ENCODE assay signal across 8 mouse cellular contexts in genomic region chr5:30667686-30668085, GRCm38 (mm10). TPM values are rescaled to one million over a fixed set of nuclear protein-coding genes. Genes with fewer than 3 reads are reported as not detected.
DNase-seq lines count a peak whose midpoint lies in the region; ATAC-seq and TF ChIP-seq lines count a peak whose summit lies in the region.

No protein-coding gene starts in this region.

- TF ChIP-seq CTCF in G1E (IDR thresholded peaks at IDR 0.05; ENCODE audit: low read depth, low read length) = no peak

- H3K4me2 ChIP-seq in heart, embryonic 13.5 days = peak overlapping the region; percentile 74
- H3K4me2 ChIP-seq in hindbrain, embryonic 12.5 days (replicated peaks) = peak overlapping the region; percentile 85
- H3K4me2 ChIP-seq in midbrain, embryonic 12.5 days (replicated peaks) = peak overlapping the region; percentile 66

- H3K9ac ChIP-seq in heart, embryonic 13.5 days = peak overlapping the region; percentile 92
- peak overlapping the region; percentile 77 for H3K9ac ChIP-seq in hindbrain, embryonic 12.5 days
- peak overlapping the region; percentile 68 for H3K9ac ChIP-seq in midbrain, embryonic 12.5 days (replicated peaks)

- peaks cover 42% of the 10 kb centered on the region for H3K36me3 ChIP-seq in heart, embryonic 13.5 days
- peaks cover 50% of the 10 kb centered on the region for H3K36me3 ChIP-seq in G1E (replicated peaks)
- peaks cover 21% of the 10 kb centered on the region for H3K36me3 ChIP-seq in hindbrain, embryonic 12.5 days
- peaks cover 28% of the 10 kb centered on the region for H3K36me3 ChIP-seq in midbrain, embryonic 12.5 days

- intact Hi-C loops in heart, postnatal 36 days (cut with DNase I) = no loop called here

- H3K27ac ChIP-seq in heart, embryonic 13.5 days (replicated peaks) = no peak overlapping the region
- no peak overlapping the region for H3K27ac ChIP-seq in hindbrain, embryonic 12.5 days
- H3K27ac ChIP-seq in midbrain, embryonic 12.5 days (replicated peaks) = no peak overlapping the region

- 7% methylated on average over 3 of the region's 3 CpGs for WGBS in heart, embryonic 13.5 days
- 6% methylated on average over 3 of the region's 3 CpGs for WGBS in hindbrain, embryonic 12.5 days
- WGBS in midbrain, embryonic 12.5 days = 10% methylated on average over 3 of the region's 3 CpGs

- no peak for ATAC-seq in heart, embryonic 13.5 days (ENCODE audit: extremely low read depth, insufficient number of reproducible peaks, low FRiP score, low TSS enrichment)
- no peak for ATAC-seq in G1E (ENCODE audit: extremely low read depth, insufficient number of reproducible peaks, low FRiP score, poor library complexity, severe bottlenecking)
- ATAC-seq in hindbrain, embryonic 12.5 days (ENCODE audit: low FRiP score) = no peak
- no peak for ATAC-seq in midbrain, embryonic 12.5 days (ENCODE audit: low FRiP score, low read depth)
- no peak for ATAC-seq in frontal cortex, adult (ENCODE audit: low TSS enrichment)

- no peaks in the 10 kb centered on the region for H3K9me3 ChIP-seq in heart, embryonic 13.5 days
- no peaks in the 10 kb centered on the region for H3K9me3 ChIP-seq in G1E (replicated peaks)
- no peaks in the 10 kb centered on the region for H3K9me3 ChIP-seq in hindbrain, embryonic 12.5 days (replicated peaks)
- H3K9me3 ChIP-seq in midbrain, embryonic 12.5 days = no peaks in the 10 kb centered on the region

- H3K27me3 ChIP-seq in heart, embryonic 13.5 days (replicated peaks) = no peaks in the 10 kb centered on the region
- no peaks in the 10 kb centered on the region for H3K27me3 ChIP-seq in G1E (ENCODE audit: insufficient read depth, low read length)
- no peaks in the 10 kb centered on the region for H3K27me3 ChIP-seq in hindbrain, embryonic 12.5 days
- H3K27me3 ChIP-seq in midbrain, embryonic 12.5 days = no peaks in the 10 kb centered on the region

- peak overlapping the region; percentile 87 for H3K4me3 ChIP-seq in heart, embryonic 13.5 days
- peak overlapping the region; percentile 93 for H3K4me3 ChIP-seq in G1E (ENCODE audit: low read depth, low read length)
- peak overlapping the region; percentile 75 for H3K4me3 ChIP-seq in hindbrain, embryonic 12.5 days
- H3K4me3 ChIP-seq in midbrain, embryonic 12.5 days = peak overlapping the region; percentile 69

- no peak for DNase-seq in heart, postnatal 36 days
- no peak for DNase-seq in G1E (ENCODE audit: low spot score)
- no peak for DNase-seq in cerebellum, adult 9-11 months
- DNase-seq in left cerebral cortex, adult 18-20 months (ENCODE audit: low spot score in 2 of 2) = no peak

- peaks cover 35% of the 10 kb centered on the region for H3K4me1 ChIP-seq in heart, embryonic 13.5 days
- peaks cover 43% of the 10 kb centered on the region for H3K4me1 ChIP-seq in G1E (ENCODE audit: insufficient read depth, low read depth, low read length)
- peaks cover 16% of the 10 kb centered on the region for H3K4me1 ChIP-seq in hindbrain, embryonic 12.5 days
- H3K4me1 ChIP-seq in midbrain, embryonic 12.5 days = peaks cover 23% of the 10 kb centered on the region

RNA-seq across cellular contexts. Expression of gene Cenpa, which starts 1.1 kb away (rescaled TPM):
- 259 TPM in 2 replicates for polyA plus RNA-seq in heart, embryonic 13.5 days (2015; fragmentation: Nextera tagmentation; extraction: Ambion mirVana)
- total RNA-seq in heart, postnatal 36 days (2021) = 10 to 100 TPM; 49.5 to 55.2 TPM
- total RNA-seq in G1E (2014; fragmentation: Nextera tagmentation) (165 and 203 TPM in 2 replicates), G1E (2017) (113 and 114 TPM in 2 replicates)
- polyA plus RNA-seq in G1E (2012) = 307 and 368 TPM in 2 replicates
- polyA plus RNA-seq in hindbrain, embryonic 12.5 days (2016; fragmentation: Nextera tagmentation; extraction: Ambion mirVana) = 200 and 221 TPM in 2 replicates
- polyA plus RNA-seq in midbrain, embryonic 12.5 days (2016; fragmentation: Nextera tagmentation; extraction: Ambion mirVana) = 268 and 290 TPM in 2 replicates
- 1 to 10 TPM; 2.8 to 5.3 TPM for total RNA-seq in left cerebral cortex, adult 18-20 months (2021)

RNA-seq across cellular contexts. Expression of gene Slc35f6, which starts 20.0 kb away (rescaled TPM):
- 21.9 and 22.6 TPM in 2 replicates for polyA plus RNA-seq in heart, embryonic 13.5 days (2015; fragmentation: Nextera tagmentation; extraction: Ambion mirVana)
- total RNA-seq in heart, postnatal 36 days (2021) = 10 to 100 TPM; 50.0 to 53.3 TPM
- total RNA-seq in G1E (2014; fragmentation: Nextera tagmentation) (10.1 and 10.6 TPM in 2 replicates), G1E (2017) (11.9 and 13.0 TPM in 2 replicates)
- polyA plus RNA-seq in G1E (2012) = 14.2 and 15.3 TPM in 2 replicates
- 28.2 and 29.3 TPM in 2 replicates for polyA plus RNA-seq in hindbrain, embryonic 12.5 days (2016; fragmentation: Nextera tagmentation; extraction: Ambion mirVana)
- 25.4 and 29.1 TPM in 2 replicates for polyA plus RNA-seq in midbrain, embryonic 12.5 days (2016; fragmentation: Nextera tagmentation; extraction: Ambion mirVana)
- 10 to 100 TPM; 39.6 to 41.6 TPM for total RNA-seq in left cerebral cortex, adult 18-20 months (2021)

RNA-seq across cellular contexts. Expression of gene Dpysl5, which starts 43.7 kb away (rescaled TPM):
- 2.4 and 3.8 TPM in 2 replicates for polyA plus RNA-seq in heart, embryonic 13.5 days (2015; fragmentation: Nextera tagmentation; extraction: Ambion mirVana)
- total RNA-seq in heart, postnatal 36 days (2021) = under 1 TPM; 0.69 to 0.79 TPM
- total RNA-seq in G1E (2014; fragmentation: Nextera tagmentation) (not detected in 2 replicates), G1E (2017) (under 0.01 and 0.49 TPM in 2 replicates)
- not detected in 2 replicates for polyA plus RNA-seq in G1E (2012)
- 135 and 156 TPM in 2 replicates for polyA plus RNA-seq in hindbrain, embryonic 12.5 days (2016; fragmentation: Nextera tagmentation; extraction: Ambion mirVana)
- 136 and 153 TPM in 2 replicates for polyA plus RNA-seq in midbrain, embryonic 12.5 days (2016; fragmentation: Nextera tagmentation; extraction: Ambion mirVana)
- 10 to 100 TPM; 18.2 to 20.6 TPM for total RNA-seq in left cerebral cortex, adult 18-20 months (2021)

Comparison
In these comparisons a context has a peak if more than half of its experiments do, and no peak if none do; other contexts are left out.
1. RNA of gene Dpysl5, which starts 43.7 kb away (polyA plus RNA-seq): 136 to 153 TPM in midbrain, embryonic 12.5 days and 135 to 156 TPM in hindbrain, embryonic 12.5 days; 2.4 to 3.8 TPM in heart, embryonic 13.5 days and not detected in G1E; every median in the first group is over 10 times any median in the second.
2. Peak in every context shown above with its lines, with median percentiles within 50 percentile points of each other: H3K4me2 ChIP-seq, H3K4me3 ChIP-seq and H3K9ac ChIP-seq.